Mouse (Mus musculus): ENCODE data around the gene Kat7.

Kat7 gene

GRCm38 (mm10) chr11:95310007-95310647 lies at the start of gene Kat7:
Gene Kat7 (minus strand): TSS chr11:95310246.
- peak; percentile 99 for DNase-seq (ENCODE audit: low read depth, low spot score)

- no peak for DNase-seq (ENCODE audit: low read depth, low spot score)
These were observed 48.2 kb upstream of the Kat7 start for GRCm38 (mm10) chr11:95358263-95358662.

GRCm38 (mm10) chr11:95356469-95357273 lies 46.6 kb upstream of the Kat7 start:
- no peak for DNase-seq (ENCODE audit: low read depth, low spot score)

DNA sequence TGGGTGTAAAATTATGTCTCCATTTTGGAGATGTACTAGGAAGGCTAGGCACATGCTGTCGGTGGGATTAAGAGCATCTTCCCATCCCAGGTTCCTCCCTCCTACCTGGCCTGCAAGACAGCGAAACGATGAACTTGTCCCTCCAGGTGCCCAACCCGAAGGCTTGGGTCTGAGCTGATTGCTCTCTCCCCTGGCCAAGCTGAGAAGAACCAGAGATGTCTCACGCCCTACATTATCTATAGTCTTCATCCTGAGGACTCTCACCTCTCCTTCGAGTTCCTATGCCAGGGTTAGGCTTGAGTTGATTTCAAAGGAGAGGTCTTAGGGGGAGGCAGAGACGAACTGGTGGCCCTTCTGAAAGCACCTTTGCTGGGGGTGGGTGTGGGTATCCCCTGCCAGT lies 46.0 kb upstream of the Kat7 start:
- no peak for DNase-seq (ENCODE audit: low read depth, low spot score)

- no peak for DNase-seq (ENCODE audit: low read depth, low spot score)
These were observed 45.6 kb upstream of the Kat7 start for GRCm38 (mm10) chr11:95355661-95356011.

- no peak for DNase-seq (ENCODE audit: low read depth, low spot score)
These were observed 45.1 kb upstream of the Kat7 start for GRCm38 (mm10) chr11:95354945-95355660.

- no peak for DNase-seq (ENCODE audit: low read depth, low spot score)
These were observed 44.3 kb upstream of the Kat7 start for GRCm38 (mm10) chr11:95354228-95354944.

DNA sequence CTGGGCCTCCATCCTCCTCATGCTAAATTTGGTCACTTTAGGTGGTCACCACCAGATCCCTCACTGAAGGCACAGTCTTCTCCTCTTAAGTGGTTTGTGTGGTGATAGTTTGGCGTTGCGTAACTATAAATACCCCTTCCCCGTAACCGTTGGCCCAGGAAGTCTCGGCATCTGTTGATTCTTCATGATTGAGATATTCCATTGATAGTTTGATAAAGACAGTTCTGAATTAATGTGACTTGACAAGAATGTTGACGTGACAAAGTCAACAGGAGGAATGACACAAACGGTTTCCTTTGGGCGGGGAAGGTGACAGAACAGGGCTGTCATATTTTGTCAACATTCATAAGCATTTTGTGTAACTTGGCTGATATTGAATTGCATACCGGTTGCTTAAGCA lies 43.2 kb upstream of the Kat7 start:
- DNase-seq (ENCODE audit: low read depth, low spot score), result no peak

- no peak for DNase-seq (ENCODE audit: low read depth, low spot score)
These were observed 42.6 kb upstream of the Kat7 start for GRCm38 (mm10) chr11:95352686-95353085.

DNA sequence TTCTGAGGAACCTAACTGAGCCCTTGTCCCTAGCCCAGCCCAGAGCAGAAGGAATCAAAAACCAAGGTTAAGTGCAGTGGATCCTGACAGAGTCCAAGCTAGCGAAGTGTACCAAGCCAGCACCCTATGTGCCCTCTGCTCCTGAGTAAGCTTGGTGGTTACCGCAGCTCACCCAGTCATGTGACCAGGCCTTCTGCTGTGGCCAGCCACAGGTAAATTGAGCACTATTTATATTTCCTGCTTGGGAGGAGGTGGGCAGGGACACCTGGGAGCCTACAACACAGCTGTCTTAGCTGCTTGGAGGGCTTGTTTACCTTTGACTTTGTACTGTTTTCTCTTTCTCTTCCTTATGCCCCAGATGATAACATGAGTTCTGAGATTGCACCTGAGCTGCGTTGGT lies 40.9 kb upstream of the Kat7 start:
- DNase-seq (ENCODE audit: low read depth, low spot score), result no peak

DNA sequence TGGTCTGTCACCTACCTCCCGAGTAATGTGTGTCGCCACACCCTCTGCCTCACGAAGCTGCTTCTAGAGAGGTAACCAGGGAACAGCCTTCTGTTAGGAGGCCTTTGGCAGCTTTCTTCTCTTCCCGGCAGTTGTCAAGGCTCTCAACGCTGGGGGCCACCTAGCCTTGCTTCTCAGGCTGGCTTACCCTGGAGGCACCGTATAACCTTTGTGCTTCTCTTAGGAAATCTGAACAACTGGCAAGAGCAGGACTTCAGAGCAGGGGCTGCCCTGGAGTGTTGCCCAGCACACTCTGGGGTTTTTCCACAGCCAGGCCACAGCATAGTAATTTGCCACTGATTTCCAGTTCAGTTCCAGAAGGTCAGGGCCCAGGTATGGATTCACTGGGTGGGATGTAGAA lies 40.2 kb upstream of the Kat7 start:
- no peak for DNase-seq (ENCODE audit: low read depth, low spot score)

DNA sequence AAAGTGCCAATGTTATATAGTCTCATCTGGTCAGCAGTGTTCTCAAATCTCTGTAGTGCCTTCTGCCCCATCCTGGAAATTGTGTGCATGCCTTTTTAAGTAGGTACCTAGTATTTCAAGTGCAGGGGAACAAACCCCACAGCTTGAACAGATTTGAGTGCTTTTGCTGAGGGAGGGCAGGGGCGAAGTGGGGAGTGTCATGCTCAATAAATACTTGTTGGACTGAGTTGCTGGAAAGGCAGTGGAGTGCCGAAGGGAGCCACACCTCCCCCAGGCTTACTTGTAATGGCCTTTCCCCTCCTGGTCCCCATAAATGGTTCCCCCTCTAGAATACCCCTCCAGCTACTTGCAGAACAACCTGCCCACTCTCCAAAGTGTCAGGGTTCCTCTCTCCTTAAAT lies 34.1 kb upstream of the Kat7 start:
- DNase-seq (ENCODE audit: low read depth, low spot score), result no peak

GRCm38 (mm10) chr11:95343180-95343579 lies 33.1 kb upstream of the Kat7 start:
- no peak for DNase-seq (ENCODE audit: low read depth, low spot score)

GRCm38 (mm10) chr11:95340664-95341063 lies 30.6 kb upstream of the Kat7 start:
- DNase-seq (ENCODE audit: low read depth, low spot score), result no peak

GRCm38 (mm10) chr11:95340259-95340658 lies 30.2 kb upstream of the Kat7 start:
- DNase-seq (ENCODE audit: low read depth, low spot score), result no peak

GRCm38 (mm10) chr11:95339471-95340021 lies 29.5 kb upstream of the Kat7 start:
- DNase-seq (ENCODE audit: low read depth, low spot score), result no peak

GRCm38 (mm10) chr11:95337846-95338342 lies 27.8 kb upstream of the Kat7 start:
- DNase-seq (ENCODE audit: low read depth, low spot score), result no peak

DNA sequence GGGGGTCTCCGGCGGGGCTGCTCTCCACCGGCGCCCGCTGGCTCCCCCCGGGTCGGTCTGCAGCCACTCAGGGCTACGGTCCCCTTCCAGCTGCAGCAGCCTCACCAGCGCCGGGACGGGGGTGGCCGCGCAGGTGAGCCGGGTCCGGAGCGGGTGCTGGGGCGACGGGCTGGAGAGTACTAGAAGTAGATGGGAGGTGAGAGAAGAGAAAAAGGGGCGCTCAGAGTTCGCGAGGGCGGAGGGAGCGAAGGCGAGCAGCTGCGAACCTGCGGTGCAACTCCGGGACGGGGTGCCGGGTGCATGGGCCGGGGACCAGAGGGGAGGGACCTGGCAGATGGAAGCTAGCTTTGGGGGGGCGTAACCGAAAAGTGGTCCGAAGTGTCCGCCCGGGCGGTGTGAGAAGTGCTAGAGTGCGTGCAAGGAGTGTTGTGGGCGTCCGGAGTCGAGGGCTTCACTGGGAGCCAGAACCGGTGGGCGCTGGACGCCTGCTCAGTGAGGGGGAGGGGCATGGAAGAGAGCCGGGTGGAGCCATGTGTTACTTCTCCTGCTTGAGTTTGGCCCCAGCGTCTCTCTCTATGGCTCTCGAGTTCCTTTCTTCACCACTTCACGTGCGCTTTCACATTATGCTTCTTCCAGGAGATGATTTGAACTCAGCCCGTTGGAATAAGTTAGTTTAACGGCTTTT lies 27.2 kb upstream of the Kat7 start:
- DNase-seq (ENCODE audit: low read depth, low spot score), result peak; percentile 64

DNA sequence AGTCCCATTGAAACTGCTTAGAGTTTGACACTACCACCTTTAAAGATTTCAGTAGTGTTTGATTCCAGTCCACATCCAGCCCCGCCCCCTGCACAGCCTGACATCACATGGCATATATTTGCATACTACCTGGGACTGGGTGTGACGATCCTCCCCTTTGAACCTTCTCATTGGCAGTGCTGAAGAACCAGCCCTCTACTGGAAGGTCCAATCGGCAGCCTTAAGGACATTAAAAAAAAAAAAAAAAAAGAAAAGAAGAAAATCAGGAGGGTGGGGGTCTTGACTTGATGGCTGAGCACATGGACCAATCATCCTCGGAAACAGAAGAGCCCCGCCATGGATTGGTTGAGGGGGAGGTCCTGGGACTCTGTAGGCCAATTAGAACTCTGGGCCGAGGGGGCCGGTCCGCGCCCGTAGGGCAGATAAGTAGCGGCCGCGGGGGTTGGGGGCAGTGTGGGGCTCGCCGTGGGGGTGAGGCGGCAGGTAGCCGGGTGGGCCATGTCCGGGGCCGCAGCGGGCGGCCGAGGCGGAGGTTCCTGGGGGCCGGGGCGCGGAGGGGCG lies 26.6 kb upstream of the Kat7 start, which contains the start of gene Fam117a:
Fam117a (plus strand) TSS at position 451 of the 561 bp plus-strand sequence.
- peak; percentile 98 for DNase-seq (ENCODE audit: low read depth, low spot score)

GRCm38 (mm10) chr11:95334448-95335060 lies 24.5 kb upstream of the Kat7 start:
- no peak for DNase-seq (ENCODE audit: low read depth, low spot score)
